Mouse (Mus musculus) embryonic facial prominence, embryonic 15.5 days (tissue): Measurements from ENCODE around the gene Gm20388. TPM values are rescaled to one million over a fixed set of nuclear protein-coding genes. Genes with fewer than 3 reads are reported as not detected.

Experiments
- ATAC-seq: fragments of 200-750 bp; cut with Nextera tagmentation; 2 replicates; pipeline ENCODE4 v1.8.0; 2017; ENCODE audit warnings: low read depth, moderate TSS enrichment; ENCODE audit not compliant: insufficient number of reproducible peaks, low FRiP score, low TSS enrichment
- H3K27ac ChIP-seq: fragments of 300-500 bp; sonication (generic); replicated peaks from 2 replicates; pipeline ENCODE4 v1.5.1; 2015; ENCODE audit warnings: mild to moderate bottlenecking, inconsistent platforms
- H3K27me3 ChIP-seq: fragments of 300-500 bp; sonication (generic); 2 replicates; pipeline ENCODE4 v1.6.1; 2015; ENCODE audit warnings: inconsistent platforms
- H3K36me3 ChIP-seq: fragments of 300-500 bp; sonication (generic); 2 replicates; pipeline ENCODE4 v1.6.1; 2015; ENCODE audit warnings: mild to moderate bottlenecking, inconsistent platforms
- H3K4me1 ChIP-seq: fragments of 300-500 bp; sonication (generic); 2 replicates; pipeline ENCODE4 v1.6.1; 2015; ENCODE audit warnings: inconsistent platforms
- H3K4me2 ChIP-seq: fragments of 300-500 bp; sonication (generic); replicated peaks from 2 replicates; pipeline ENCODE4 v1.6.1; 2015; ENCODE audit warnings: mild to moderate bottlenecking, inconsistent platforms
- H3K4me3 ChIP-seq: fragments of 300-500 bp; sonication (generic); replicated peaks from 2 replicates; pipeline ENCODE4 v1.5.1; 2015; ENCODE audit warnings: mild to moderate bottlenecking, inconsistent platforms
- H3K9ac ChIP-seq: fragments of 300-500 bp; sonication (generic); 2 replicates; pipeline ENCODE4 v1.6.1; 2015; ENCODE audit warnings: inconsistent platforms
- H3K9me3 ChIP-seq: fragments of 300-500 bp; sonication (generic); replicated peaks from 2 replicates; pipeline ENCODE4 v1.6.1; 2016; ENCODE audit warnings: inconsistent platforms
- WGBS: fragments of 180-500 bp; shearing (Covaris S2); methylation state at CpG from one replicate; pipeline ENCODE4 v1.1.7; 2015; 5-methylcytosine and 5-hydroxymethylcytosine counted together
- polyA plus RNA-seq: library from polyadenylated mRNA; unstranded; fragments of >200 nt; fragmentation: Nextera tagmentation; extraction: Ambion mirVana; gene quantifications from 2 replicates; pipeline ENCODE4 v1.2.1, GENCODE M21; 2015

Gm20388 gene
- polyA plus RNA-seq, 1 experiment from 2014 or later = 8.0 TPM

DNA sequence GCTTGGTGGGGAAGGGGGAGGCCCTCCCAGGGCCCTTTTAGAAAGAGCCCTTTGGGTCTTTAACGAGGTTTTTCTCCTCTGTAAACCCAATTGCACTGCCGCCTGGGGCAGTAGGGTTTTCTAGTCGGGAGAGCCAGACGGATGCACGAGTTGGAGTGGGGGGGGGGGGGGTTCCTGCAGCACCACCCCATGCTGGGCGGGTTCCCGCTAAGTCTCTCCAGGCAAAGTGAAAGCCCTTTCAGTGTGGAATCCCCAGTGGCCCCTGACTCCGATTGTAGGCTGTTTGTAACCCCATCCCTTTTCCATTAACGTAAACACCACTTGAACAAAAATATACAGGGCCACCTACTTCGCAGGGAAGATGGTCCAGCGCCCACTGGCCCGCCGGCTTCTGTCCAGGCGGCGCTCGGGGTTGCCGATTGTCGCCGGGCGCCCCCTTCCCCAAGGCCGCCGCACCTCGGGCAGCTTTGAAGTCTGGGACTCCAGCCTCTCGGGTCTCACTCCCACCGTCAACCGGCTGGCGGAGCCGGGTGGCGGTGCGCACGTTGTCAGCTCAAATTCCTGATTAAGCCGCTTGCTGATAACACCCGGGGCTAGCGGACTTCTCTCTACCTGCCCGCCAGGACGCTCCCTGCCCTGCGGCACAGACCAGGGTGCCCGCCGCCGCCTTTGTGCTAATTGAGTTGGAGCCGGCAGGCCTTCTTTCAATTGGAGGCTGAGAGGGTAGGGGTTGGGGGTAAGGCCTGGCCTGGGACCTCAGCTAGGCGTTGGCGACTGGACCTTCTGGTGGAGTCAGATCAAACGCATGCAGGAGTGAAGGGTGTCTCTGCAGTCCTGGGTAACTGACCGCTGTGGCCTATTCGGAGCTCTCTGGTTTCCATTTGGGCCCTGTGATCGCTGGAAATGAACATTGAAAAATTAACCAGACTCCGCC is 1162.8 kb downstream of the Gm20388 start:
- Histone ChIP-seq H3K27me3 (peaks cover 94% of the 10 kb centered on the region), H3K36me3 (no peaks in the 10 kb centered on the region), H3K4me3 (peak overlapping the region; percentile 22), H3K9ac (no peak overlapping the region), H3K4me2 (peak overlapping the region; percentile 40), H3K4me1 (peaks cover 21% of the 10 kb centered on the region), H3K9me3 (no peaks in the 10 kb centered on the region), H3K27ac (no peak overlapping the region; the same call in 1 of the 2 replicates)
- 2% methylated on average over 48 of the region's 48 CpGs for WGBS
- ATAC-seq = no peak

DNA sequence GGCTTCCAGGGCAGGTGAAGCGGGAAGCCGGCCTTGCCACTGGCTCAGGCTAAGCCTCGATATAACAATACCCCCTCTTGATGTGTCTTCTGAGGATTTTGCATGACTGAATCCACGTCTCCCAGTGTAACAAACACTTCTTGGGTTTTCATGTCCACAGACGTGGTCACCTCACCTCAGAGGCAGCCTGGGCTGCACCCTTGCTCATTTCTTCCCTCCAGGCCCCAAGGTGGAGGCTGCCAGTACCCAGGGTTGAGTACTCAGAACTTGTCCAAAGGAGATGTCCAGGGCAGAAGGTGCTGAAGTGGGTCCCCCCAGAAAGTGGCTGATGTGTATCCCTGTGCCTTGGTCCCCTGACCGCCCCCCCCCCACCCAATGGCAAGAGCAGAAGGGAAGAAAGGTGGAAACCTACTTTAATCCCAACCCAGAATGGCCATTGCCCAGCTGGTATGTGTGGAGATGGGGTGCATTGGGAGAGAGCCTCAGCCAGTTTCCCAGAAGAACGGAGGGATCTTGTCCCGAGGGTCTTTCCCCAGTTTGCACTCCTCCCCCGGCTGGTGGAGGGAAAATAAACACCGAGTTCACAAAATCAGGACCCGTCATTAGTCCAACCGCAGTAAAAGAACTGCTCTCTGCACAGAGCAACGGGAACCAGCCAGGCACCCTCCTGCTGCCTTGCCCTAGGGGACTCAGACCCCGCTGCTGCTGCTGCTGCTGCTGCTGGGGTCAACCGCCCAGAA is 1163.6 kb downstream of the Gm20388 start:
- no peak for ATAC-seq
- Histone ChIP-seq H3K4me1 (peaks cover 21% of the 10 kb centered on the region), H3K4me3 (0 out of 2 replicates have a peak overlapping the region, but pooled peaks have one; percentile 22), H3K27me3 (peaks cover 97% of the 10 kb centered on the region), H3K9me3 (no peaks in the 10 kb centered on the region), H3K9ac (no peak overlapping the region), H3K27ac (no peak overlapping the region), H3K36me3 (no peaks in the 10 kb centered on the region), H3K4me2 (no peak overlapping the region; the same call in 1 of the 2 replicates)
- 4% methylated on average over 15 of the region's 15 CpGs for WGBS

DNA sequence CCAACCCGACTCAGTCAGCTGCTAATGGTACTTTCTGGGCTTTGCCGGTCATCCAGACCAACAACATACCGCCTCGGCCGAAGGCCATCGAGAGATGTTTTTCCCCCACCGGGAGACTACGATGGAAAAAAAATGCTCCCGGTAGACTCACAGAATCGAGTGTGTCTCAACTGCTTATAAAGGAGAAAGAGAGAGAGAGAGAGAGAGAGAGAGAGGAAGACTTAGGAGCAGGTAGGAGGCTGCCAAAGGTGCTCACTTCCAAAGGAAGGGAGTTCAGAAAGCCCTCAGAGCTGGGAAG is 1164.2 kb downstream of the Gm20388 start:
- Histone ChIP-seq H3K4me3 (no peak overlapping the region), H3K36me3 (no peaks in the 10 kb centered on the region), H3K27me3 (peaks cover 97% of the 10 kb centered on the region), H3K4me1 (peaks cover 21% of the 10 kb centered on the region), H3K4me2 (no peak overlapping the region), H3K9ac (no peak overlapping the region), H3K27ac (no peak overlapping the region), H3K9me3 (no peaks in the 10 kb centered on the region)
- 1% methylated on average over 10 of the region's 10 CpGs for WGBS
- no peak for ATAC-seq

DNA sequence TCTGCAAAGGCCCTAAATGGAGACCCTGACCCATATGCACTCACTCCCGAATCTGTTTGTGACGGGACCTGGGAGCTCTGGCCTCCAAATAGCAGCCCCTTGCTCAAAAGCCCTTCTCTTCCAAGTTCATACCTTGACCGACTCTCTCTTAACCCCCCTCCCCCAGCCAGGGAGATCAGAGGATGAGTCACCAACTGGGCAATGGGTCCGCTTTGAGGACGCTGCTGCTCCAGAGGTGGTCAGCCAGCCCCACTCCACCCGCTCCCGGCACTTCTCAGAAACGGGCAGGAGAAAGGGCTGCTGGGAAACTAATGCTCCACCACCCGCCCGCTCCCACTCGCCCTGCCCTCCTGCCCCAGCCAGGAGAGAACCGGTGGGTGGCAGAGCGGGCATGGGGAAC is 1165.3 kb downstream of the Gm20388 start:
- no peak for ATAC-seq
- Histone ChIP-seq H3K36me3 (no peaks in the 10 kb centered on the region), H3K4me1 (peaks cover 22% of the 10 kb centered on the region), H3K27ac (no peak overlapping the region), H3K4me2 (no peak overlapping the region), H3K9ac (no peak overlapping the region), H3K27me3 (peaks cover 97% of the 10 kb centered on the region), H3K4me3 (no peak overlapping the region), H3K9me3 (no peaks in the 10 kb centered on the region)
- WGBS = 12% methylated on average over 13 of the region's 13 CpGs

DNA sequence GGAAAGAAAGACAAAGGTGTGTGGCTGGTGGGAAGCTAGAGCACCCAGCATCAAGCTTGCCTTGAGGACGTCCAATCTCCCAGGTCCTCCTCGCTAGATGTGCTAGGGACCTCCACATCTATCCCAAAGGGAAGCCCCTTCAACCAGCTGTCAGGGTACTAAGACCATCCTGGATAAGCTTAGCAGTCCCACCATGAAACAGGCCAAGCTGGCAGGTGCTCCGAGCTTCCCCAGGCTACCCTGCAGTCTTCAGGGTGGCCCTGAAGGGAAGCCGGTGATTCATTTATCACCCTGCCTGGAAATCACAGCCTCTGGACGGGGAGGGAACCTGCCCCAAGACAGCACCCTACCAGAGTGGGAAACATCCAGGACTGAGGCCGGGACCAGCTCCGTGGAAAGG is 1165.9 kb downstream of the Gm20388 start:
- no peak overlapping the region for H3K4me3 ChIP-seq

DNA sequence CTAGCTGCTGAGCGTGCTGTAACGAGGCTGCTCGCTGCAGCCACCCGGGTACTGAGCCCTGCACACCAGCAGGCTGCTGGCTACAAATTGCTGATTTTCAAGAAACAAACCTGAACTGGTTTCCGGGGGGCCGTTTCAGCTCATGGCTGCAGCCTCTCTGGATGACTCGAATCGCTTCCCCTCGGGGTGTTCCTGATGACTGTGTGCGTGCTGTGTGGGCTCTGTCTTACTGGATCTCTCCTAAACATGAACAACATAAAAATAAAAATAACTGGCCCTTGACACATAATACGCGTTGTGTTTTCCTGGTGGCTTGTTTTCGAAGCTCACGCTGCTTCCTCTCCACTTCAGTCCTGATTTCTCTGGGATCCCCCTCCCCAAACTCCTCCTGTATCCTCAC is 1168.1 kb downstream of the Gm20388 start:
- Histone ChIP-seq H3K4me1 (peaks cover 22% of the 10 kb centered on the region), H3K36me3 (no peaks in the 10 kb centered on the region), H3K4me3 (no peak overlapping the region), H3K27me3 (peaks cover 98% of the 10 kb centered on the region), H3K4me2 (no peak overlapping the region), H3K9me3 (no peaks in the 10 kb centered on the region), H3K27ac (no peak overlapping the region), H3K9ac (no peak overlapping the region)
- no peak for ATAC-seq
- 9% methylated on average over 14 of the region's 14 CpGs for WGBS

More for the DNA sequence above, 1165.9 kb downstream of the Gm20388 start:
- Histone ChIP-seq H3K4me1 (peaks cover 16% of the 10 kb centered on the region), H3K36me3 (no peaks in the 10 kb centered on the region), H3K9ac (no peak overlapping the region), H3K27me3 (peaks cover 97% of the 10 kb centered on the region), H3K27ac (no peak overlapping the region), H3K9me3 (no peaks in the 10 kb centered on the region), H3K4me2 (no peak overlapping the region)
- 10% methylated on average over 7 of the region's 7 CpGs for WGBS
- no peak for ATAC-seq

DNA sequence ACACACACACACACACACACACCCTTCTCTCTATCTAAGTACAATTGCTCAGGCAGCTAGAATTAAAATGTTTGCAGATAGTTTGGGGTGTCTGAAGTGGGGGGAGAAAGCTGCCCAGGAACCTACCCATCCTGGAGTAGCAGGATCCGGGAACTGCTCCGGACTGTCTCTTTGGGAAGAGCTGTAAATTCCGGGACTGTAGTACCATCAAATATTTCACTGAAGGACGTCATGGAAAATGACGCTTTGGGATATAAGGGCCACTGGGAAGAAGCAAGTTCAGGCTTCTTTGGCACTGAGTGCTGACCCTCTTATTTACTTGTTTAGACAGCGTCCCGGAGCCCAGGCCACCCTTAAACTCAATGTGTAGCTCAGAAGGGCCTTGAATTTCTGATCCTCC is 1168.6 kb downstream of the Gm20388 start:
- no peak for ATAC-seq
- Histone ChIP-seq H3K27ac (no peak overlapping the region), H3K4me1 (peaks cover 22% of the 10 kb centered on the region), H3K9me3 (no peaks in the 10 kb centered on the region), H3K4me2 (no peak overlapping the region), H3K27me3 (peaks cover 98% of the 10 kb centered on the region), H3K9ac (no peak overlapping the region), H3K4me3 (no peak overlapping the region), H3K36me3 (no peaks in the 10 kb centered on the region)
- 7% methylated on average over 7 of the region's 7 CpGs for WGBS

DNA sequence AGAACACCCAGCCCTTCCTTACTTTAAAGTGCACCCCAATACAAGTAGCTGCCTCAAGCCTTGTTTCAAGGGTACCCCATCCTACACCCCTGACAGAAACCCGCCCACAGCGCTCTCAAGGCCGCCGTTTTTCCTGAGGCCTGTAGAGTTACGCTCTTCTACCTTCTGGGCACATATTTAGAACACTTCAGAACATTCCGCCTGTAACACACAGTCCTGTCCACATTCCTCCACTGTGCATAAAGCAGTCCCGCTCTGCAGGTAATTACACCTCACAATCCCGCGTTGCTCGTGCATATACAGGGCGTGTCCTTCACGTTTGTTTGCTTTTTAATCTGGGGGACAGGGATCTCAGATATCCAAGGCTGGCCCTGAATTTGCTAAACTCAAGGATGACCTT is 1169.3 kb downstream of the Gm20388 start:
- peaks cover 98% of the 10 kb centered on the region for H3K27me3 ChIP-seq
- H3K9ac ChIP-seq = no peak overlapping the region
- H3K36me3 ChIP-seq = no peaks in the 10 kb centered on the region
- H3K27ac ChIP-seq = no peak overlapping the region
- no peak overlapping the region for H3K4me2 ChIP-seq
- H3K4me3 ChIP-seq = no peak overlapping the region
- no peaks in the 10 kb centered on the region for H3K9me3 ChIP-seq
- H3K4me1 ChIP-seq = peaks cover 28% of the 10 kb centered on the region
- WGBS = 5% methylated on average over 12 of the region's 12 CpGs
- no peak for ATAC-seq

DNA sequence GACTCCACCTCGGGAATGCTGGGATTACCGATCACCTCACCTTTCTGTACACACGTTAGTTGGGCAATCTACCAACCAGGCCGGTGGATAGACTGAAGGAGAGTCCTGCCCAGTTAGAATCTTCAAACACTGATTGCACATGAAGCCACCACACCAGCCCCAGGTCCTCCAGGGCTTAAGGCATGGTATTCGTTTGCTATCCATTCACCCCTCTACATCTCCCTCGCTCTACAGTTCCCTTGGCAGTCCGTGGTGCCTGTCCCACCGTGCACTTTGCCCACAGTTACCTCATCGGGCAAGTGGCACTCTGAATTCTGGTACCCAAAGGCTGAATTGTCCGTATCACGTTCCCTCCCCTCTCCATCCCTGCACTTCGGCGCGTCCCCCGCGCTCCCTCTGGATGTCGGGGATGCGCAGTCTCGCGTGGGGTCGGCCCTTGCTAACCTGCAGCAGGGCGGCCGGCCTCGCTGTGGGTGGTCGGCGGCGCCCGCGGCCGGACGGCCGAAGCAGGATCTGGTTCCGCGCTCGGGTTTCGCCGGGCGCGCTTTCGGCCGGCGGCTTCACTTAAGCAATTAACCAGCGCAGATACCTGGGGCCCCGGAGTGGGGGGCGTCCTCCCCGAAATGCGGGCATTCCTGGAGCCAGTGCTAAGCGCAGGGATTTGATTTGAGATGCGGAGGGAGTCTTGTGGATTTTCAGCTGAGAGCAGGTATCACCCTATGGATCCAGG is 1169.9 kb downstream of the Gm20388 start:
- Histone ChIP-seq H3K27ac (no peak overlapping the region), H3K4me3 (peak overlapping the region; percentile 7), H3K27me3 (peaks cover 98% of the 10 kb centered on the region), H3K9ac (no peak overlapping the region), H3K36me3 (no peaks in the 10 kb centered on the region), H3K4me2 (0 out of 2 replicates have a peak overlapping the region, but pooled peaks have one; percentile 24), H3K4me1 (peaks cover 31% of the 10 kb centered on the region), H3K9me3 (no peaks in the 10 kb centered on the region)
- no peak for ATAC-seq
- WGBS = under 1% methylated on average over 49 of the region's 49 CpGs

DNA sequence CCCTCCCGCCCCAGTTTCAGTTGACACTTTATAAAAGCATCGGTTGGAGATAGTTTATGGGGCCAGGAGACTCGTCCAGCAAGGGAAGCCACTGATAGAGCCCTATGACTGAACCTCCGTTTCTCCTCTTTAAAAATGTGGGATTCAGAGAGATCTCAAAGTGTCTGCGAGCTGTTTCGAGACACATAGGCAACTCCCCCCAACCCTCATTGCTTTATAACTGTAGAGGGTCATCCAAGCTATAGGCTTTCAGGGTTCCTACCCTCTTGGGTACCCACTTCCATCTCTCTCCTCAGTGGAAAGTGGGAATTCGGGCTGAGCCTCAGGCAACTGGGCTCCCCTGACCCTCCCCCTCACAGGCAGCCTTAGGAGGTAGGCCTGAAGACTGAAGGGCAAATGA is 1170.8 kb downstream of the Gm20388 start:
- Histone ChIP-seq H3K4me2 (0 out of 2 replicates have a peak overlapping the region, but pooled peaks have one; percentile 12), H3K27me3 (peaks cover 98% of the 10 kb centered on the region), H3K36me3 (no peaks in the 10 kb centered on the region), H3K9me3 (no peaks in the 10 kb centered on the region), H3K4me3 (no peak overlapping the region), H3K4me1 (peaks cover 31% of the 10 kb centered on the region), H3K27ac (no peak overlapping the region), H3K9ac (no peak overlapping the region)
- 6% methylated on average over 7 of the region's 7 CpGs for WGBS
- no peak for ATAC-seq
